Mouse (Mus musculus) CH12.LX (cell line): ENCODE measurements around the gene Rbms1.

ENCODE experiments used
- BHLHE40 ChIP-seq: IDR thresholded peaks from 2 replicates; pipeline ENCODE4 v1.6.1; 2011; ENCODE audit warnings: mild to moderate bottlenecking, low read depth, low read length, improper control_type of control experiment
- CHD1 ChIP-seq: IDR thresholded peaks from 2 replicates; pipeline ENCODE4 v1.6.1; 2012; ENCODE audit warnings: low read depth, low read length, improper control_type of control experiment, inconsistent platforms
- CTCF ChIP-seq, 2 experiments: IDR thresholded peaks in 1 of 2; conservative IDR thresholded peaks in 1 of 2; 2 replicates each; pipeline ENCODE4 v1.5.1; 2011 to 2012; ENCODE audit warnings: low read depth in 2 of 2, low read length in 2 of 2, improper control_type of control experiment in 1 of 2, inconsistent platforms in 1 of 2, mild to moderate bottlenecking in 1 of 2, moderate library complexity in 1 of 2
- ETS1 ChIP-seq: conservative IDR thresholded peaks from 2 replicates; pipeline ENCODE4 v1.6.1; 2012; ENCODE audit warnings: low read depth, mild to moderate bottlenecking, inconsistent platforms, low read length, improper control_type of control experiment, moderate library complexity
- ZKSCAN1 ChIP-seq: IDR thresholded peaks from 2 replicates; pipeline ENCODE4 v1.6.1; 2012; ENCODE audit warnings: low read depth, inconsistent platforms, low read length, improper control_type of control experiment, borderline replicate concordance

DNA sequence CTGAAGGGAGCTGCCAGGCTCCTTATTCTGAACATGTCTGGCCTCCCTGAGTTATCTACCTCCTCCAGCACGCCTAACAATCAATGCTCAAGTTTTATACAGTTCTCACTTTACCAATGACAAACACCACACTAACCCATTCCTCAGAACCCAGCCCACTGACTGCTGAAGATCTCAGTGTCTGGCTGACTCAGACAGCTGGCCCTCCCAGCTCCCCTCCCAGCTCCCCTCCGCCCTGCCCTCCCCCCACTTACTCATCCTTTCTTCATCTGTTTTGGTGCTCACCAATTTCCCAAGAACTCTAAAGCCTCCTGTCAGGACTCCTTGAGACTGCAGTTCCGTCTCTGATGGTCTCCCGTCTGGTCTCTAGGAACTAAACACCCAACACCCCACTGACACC lies 92.5 kb downstream of the Rbms1 start:
- TF ChIP-seq BHLHE40 (no peak), ETS1 (no peak), ZKSCAN1 (no peak), CHD1 (no peak), CTCF (conservative IDR thresholded peaks at IDR 0.05 in 1 of 2, IDR thresholded peaks at IDR 0.05 in 1 of 2; ENCODE audit: low read depth in 2 of 2, low read length in 2 of 2) (no peak)
